Mouse (Mus musculus) left cerebral cortex, postnatal 10 days (tissue): ENCODE results near the gene Pou6f1. TPM values are rescaled to one million over a fixed set of nuclear protein-coding genes. Genes with fewer than 3 reads are reported as not detected.
"Not testable (repeated sequence)": the region's sequence is repeated elsewhere in the genome, so short reads cannot be mapped to it uniquely, and the experiment has no call there.

Source experiments
- DNase-seq, 2 experiments: peaks; one replicate each; pipeline ENCODE4 v3.0.0; 2021 to 2022; ENCODE audit warnings: low spot score in 2 of 2, mixed read lengths in 1 of 2; ENCODE audit errors: extremely low spot score in 1 of 2
- intact Hi-C: fragments of 180-260 bp; cut with DNase I; formaldehyde crosslinking; loops from one replicate; pipeline ENCODE4 v1.15.1; 2025
- total RNA-seq, 2 experiments: library from RNA; stranded (reverse); gene quantifications; 2 replicates each; pipeline ENCODE4 v1.2.3; 2021

Pou6f1 gene
- total RNA-seq, 2 experiments from 2014 or later = 102 to 120 TPM

DNA sequence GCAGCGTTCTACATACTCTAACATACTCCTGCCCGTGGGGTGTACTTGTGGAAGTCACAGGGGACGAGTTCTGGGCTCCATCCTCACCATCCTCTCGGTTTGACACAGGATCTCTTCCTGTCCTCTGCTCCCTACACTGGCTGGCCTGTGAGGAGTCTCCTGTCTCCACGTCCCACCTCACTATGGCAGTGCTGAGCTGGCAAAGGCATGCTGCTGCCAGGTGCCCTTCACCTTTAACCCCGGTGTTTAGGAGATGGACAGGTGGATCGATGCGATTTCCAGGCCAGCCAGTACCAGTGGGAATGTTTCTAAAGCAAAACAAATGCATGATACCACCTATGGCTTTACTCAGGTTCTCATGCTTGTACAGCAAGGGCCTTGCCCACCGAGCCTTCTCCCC is 24.0 kb upstream of the Pou6f1 start:
- no peak for DNase-seq
- intact Hi-C loops = no loop called here

DNA sequence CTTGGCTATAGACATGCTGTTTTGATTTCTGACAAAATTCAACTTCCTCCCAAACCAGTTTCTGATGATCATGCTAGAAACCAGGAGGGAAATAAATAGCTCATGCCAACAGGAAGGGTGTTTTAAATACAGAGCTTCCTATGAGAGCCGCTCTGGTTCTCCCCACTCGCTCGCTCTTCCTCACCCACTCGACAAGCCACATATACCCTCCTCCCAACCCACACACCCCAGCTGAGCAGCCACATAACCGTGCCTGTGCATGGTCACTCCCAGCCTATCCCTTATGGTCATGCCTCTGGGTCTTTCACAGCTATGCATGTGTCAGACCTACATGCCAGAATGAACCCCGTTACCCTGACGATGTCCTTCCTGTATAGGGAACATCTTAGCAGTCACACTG is 22.4 kb upstream of the Pou6f1 start:
- intact Hi-C loops = no loop called here
- DNase-seq = no peak

DNA sequence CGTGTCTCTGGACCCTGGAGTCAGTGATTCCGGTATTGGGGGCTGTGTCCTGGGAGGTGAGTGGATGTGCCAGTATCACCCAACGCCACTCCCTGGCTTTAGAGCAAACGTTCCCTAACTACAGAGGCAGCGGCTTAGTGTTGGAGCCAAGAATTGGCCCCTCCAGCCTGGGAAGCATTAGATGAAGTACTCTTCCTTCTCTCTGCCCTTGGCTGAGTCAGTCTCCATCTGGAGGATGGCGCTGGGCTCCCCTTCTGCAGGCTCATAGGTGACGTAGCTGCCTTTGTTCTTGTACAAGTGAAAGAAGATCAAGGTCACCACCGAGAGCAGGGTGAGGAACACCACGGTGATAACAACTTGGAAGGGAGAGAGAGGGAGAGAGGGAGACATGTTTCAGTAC is 21.9 kb upstream of the Pou6f1 start:
- intact Hi-C loops, DNase-seq: not testable (repeated sequence)

DNA sequence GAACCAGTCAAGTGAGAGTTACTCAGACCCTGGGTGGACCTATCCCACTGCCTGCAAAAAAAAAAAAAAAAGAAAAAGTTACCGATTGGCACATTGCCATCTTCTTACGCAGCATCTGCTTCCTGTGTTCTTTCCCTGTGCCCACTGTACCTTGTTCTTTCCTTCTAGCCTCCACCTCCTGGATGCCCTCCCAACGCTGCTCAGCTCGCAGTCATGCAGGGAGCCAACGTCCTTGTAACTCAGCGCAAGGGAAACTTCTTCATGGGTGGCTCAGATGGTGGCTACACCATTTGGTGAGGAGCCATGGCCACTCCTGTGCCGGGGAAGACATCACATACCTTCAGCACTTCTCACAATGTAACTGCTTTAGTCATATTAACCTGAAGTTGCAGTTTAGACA is 19.4 kb upstream of the Pou6f1 start:
- DNase-seq = no peak
- intact Hi-C loops = loop anchor here (5.0 kb wide), 1 partner anchor 63 kb away; no protein-coding TSS in a partner anchor

DNA sequence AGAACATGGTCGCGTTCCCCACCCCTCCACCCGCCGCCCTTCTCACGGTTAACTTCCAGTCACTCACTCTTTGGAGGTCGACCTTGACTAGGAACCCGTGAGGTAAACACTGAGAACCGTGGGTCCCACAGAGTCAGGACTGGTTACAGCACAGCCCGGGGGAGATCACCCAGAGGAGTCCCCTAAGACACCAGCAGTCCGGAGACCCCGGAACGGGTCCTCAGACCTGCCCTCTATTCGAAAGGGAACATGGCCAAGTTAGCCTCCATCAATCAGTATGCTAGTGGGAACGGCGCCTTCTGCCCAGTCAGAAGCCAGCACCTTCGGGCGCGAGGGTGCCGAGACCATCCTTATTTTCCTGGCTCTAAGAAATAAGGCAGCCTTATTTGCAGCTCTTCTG is 16.4 kb upstream of the Pou6f1 start:
- intact Hi-C loops = loop anchor here (5.0 kb wide), 1 partner anchor 66 kb away; no protein-coding TSS in a partner anchor
- DNase-seq = no peak

DNA sequence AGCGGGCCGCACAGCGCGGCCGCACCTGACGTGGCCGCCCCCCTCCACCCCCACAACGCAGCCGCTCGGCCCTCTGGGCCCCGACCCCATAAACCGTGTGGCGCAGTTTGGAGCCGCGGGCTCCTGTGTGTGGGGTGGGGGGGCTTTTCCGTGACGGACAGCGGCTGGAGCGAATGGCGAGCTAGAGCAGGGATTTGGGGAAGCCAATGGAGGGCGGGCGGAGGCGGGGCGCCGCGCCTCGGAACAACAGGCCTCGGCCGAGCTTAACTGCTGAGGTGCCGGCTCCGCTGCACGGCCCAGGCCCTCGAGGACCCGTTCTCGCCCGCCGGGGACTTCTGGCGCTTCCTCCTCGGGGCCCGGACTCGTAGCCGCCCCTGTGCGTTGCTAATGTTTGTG is 16.0 kb upstream of the Pou6f1 start:
- DNase-seq = peak; percentile 86 to 95
- intact Hi-C loops = loop anchor here (5.0 kb wide), 1 partner anchor 66 kb away; no protein-coding TSS in a partner anchor

DNA sequence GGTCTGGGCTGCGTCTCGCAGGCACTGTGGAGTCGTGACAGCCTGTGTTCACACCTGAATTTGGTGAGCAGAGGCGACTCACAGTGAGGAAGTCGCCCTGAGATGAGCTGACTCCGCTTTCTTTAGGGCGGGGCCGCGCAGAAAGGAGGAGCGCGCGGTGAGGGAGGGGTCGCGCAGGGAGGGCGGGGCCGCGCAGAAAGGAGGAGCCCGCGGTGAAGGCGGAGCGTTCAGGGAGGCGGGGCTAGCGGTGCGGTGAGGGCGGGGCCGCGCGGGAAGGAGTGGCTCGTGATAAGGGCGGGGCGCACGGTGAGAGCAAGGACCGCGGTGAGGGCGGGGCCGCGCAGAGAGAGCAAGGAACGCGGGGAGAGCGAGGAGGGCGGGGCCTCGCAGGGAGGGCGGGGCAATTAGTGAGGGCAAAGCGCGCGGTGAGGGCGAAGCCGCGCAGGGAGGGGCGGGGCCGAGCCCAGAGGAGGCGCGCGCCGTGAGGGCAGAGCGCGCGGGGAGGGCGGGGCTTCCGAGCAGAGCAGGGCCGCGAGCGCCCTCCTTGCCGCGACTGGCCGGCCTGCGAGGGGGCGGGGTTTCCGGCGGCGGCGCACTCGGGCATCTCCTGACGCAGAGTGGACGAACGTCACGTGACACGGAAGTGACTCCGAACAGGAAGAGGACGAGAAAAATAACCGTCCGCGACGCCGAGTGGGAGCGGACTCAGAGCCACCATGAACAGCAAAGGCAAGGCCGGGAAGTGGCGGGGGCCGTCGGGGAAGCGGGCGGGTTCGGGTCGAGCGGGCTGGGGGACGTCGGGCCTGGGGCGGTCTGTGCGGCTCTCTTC is 15.4 kb upstream of the Pou6f1 start, which contains the start of gene Dazap2:
Gene Dazap2 (plus strand): TSS at position 354 of the 829 bp plus-strand sequence.
- intact Hi-C loops = loop anchor here (5.0 kb wide), 2 partner anchors 63 to 67 kb away; partner anchors contain the start of gene Tfcp2
- peak; percentile 96 to 99 for DNase-seq

DNA sequence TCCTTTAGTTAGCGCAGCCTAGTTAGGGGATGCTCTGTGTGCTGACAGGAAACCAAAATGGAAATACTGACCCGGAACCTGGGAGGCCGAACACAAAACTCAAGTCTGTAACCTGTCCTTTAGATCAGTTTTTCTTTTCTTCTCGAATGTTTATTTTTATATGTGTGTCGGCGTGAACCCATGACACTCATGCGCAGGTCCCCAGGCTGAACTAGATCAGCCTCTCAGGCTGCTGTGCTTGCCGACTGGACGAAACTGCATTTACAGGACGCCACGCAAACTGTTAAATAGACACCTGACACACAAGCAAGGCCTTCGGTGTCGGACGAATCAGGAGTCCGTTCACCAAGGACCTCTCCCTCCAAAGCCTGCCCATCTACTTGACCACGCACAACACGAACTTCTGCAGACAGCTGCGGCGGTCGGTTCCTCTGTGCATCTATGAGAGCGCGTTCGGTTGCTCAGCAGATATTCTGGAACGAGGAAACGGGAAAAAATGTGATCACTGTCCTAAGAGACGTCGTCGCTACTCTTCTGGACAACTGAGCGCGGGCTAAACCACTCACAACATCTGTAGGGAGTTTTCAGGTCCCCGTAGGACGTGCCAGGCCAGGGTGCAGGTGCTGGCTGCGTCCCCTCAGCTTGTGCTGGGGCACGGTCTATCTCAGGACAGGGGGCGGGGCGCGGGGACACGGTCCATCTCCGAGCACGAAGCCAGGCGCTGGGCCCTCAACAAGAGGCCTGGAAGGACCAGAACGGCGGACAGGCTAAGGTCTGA is 14.6 kb upstream of the Pou6f1 start:
- intact Hi-C loops = loop anchor here (5.0 kb wide), 1 partner anchor 62 kb away; the partner anchor contains the start of gene Tfcp2
- DNase-seq = no peak

DNA sequence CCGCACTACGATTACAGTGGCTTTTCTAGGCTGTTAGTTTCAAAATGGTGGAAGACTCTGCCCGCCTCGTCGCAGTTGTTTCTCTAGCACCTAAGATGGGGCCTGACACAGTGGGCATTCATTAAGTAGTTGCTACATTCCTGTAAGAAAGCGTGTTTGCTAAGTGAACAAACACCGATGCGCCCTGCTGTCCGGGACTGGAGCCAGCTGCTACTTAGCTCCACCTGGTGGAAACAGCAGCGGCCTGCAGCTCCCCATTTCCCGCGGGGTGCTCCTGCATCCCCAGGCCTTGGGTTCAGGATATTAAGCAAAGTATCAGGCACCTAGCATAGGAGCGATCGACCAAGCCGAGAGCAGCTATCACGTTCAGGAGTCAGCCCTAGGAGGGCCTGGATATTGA is 13.8 kb upstream of the Pou6f1 start:
- intact Hi-C loops = loop anchor here (5.0 kb wide), 1 partner anchor 61 kb away; the partner anchor contains the start of gene Tfcp2
- DNase-seq = peak; percentile 69 to 82

DNA sequence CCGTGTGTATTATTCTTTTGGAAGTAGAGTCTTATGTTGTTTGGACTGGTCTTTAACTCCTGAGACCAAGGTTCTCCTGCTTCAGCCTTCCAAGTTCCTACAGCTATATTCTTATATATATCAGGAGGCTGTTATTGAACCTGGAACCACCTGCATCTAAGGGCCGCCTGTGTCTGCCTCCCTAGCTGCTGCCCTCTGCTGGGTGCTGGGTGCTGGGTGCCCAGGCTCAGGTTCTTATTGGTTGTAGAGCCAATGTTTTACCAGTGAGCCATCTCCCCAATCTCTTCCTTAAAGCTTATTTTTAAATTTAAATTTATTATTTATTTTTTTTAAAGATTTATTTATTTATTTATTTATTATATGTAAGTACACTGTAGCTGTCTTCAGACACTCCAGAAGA is 12.6 kb upstream of the Pou6f1 start:
- DNase-seq = no peak
- intact Hi-C loops = loop anchor here (5.0 kb wide), 1 partner anchor 60 kb away; the partner anchor contains the start of gene Tfcp2

DNA sequence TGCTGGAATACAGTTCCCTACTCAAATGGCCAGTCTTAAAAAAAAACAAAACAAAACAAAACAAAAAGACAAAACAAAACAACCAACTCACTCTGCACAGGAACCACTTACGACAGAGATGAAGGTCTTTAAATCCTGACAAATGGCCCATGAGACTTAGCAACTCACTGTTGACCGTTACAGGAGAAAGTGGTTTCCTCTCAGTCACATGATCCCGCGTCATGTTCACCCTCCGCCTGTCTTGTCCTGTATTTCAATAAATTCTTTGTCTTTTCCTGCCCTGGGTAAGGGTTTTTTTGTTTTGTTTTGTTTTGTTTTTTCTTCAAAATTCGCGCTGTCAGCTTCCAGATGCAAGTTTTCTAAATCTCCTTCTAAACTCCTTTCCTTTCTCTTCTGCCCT is 12.2 kb upstream of the Pou6f1 start:
- intact Hi-C loops = loop anchor here (5.0 kb wide), 1 partner anchor 60 kb away; the partner anchor contains the start of gene Tfcp2
- no peak for DNase-seq

DNA sequence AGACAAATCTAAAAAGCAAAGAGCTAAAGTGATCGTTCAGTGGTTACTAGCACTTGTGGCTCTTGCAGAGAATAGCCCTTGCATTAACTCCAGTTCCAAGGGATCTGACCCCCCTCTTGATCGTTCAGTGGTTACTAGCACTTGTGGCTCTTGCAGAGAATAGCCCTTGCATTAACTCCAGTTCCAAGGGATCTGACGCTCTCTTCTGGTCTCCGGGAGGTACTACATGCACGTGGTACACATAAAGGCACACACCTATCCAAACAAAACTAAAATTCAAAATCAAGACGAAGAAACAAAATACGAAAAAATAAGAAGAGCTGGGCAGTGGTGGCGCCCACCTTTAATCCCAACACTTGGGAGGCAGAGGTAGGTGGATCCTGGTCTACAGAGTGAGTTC is 6.9 kb upstream of the Pou6f1 start:
- DNase-seq, intact Hi-C loops: not testable (repeated sequence)

DNA sequence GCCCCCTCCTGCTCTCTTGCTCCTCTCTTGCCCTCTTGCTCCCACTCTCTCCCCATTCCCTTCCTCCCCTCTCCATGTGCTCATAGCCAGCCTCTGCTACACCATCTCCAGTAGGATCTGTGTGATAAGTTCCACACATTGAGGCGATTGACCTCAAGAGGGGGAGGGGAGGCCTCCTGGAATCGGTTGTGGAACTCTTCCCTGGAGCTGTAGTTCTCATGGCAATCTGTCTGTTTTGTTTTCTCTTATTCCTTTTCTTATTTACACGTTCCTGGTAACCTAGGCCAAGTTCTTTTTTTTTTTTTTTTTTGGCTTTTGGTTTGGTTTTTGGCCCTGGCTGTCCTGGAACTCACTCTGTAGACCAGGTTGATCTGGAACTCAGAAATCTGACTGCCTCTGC is 1.9 kb upstream of the Pou6f1 start:
- no peak for DNase-seq
- intact Hi-C loops = no loop called here

DNA sequence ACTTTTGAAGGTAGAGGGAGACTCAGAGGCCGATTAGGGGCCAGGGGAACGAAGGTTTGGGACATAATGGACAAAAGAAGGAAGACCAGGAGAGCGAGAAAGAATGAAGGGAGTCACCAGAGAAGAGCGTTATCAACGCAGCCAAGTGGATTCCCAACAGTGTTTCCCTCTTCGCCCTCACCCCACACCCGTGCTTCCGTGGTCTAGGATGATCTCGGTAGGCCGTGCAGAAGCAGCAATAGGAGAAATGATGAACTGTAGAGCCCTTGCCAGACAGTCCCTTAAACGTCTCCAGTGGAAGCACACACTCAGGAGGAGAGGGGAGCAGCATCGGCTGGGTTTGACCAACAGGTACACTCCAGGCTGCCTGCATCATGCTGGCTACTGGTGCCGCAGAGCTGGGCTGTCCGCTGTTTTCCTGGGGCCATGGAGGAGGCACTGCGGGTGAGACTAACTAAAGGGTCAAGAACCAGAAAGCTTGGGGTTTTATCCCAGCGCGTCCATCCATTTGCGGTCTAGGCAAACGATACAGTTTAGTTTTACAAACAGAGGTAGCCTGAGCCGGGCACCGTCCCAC is 1.0 kb upstream of the Pou6f1 start:
- intact Hi-C loops = no loop called here
- no peak for DNase-seq

DNA sequence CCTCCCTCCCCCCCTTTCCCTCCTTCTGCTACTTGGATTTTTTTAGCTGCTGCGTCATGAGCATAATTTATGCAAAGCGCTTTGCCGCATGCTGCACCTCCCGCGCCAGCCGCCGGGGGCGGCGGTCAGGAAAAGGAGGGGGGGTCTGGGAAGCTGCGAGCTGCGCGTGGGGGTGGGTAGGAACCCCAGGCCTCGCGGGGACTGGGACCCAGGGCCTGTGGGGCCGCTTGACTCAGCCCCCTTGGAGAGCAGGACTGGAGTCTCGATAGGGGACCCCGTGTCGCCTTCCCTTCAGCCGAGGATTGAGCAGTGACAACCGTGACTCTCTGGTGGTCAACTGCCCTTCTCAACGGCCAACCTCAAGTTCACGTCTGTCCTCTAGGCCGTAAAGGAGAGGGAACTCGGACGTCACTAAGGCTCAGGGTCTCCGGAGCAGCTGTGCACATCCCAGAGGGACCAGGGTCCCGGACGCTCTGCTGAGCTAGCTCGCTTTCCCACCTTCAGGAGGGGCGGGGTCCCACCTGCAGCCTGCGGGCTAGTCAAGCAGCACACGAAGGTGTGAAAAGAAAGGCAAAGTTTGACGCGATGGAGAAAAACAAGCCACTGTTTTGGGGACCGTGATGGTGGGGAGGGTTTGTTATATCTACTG is 387 bp upstream of the Pou6f1 start:
- intact Hi-C loops = no loop called here
- DNase-seq = peak; percentile 70 to 91

DNA sequence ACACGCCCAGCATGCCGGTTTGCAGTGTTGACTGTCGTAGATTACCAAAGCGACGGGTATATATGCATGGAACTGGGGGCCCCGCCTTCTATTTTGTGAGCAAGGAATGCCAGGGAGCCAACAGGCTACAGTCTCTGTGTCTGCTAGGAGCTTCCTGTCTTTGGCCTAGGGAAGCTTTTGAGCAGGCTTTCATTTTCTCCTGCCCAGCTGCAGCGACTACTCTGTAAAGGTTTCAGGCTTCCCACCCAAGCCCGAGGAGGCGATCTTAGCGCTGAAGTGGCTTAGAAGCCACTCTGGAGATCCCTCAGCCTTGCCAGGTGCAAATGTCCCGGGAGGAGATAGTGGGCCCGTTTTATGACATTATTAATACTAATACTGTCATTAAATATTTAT is 905 bp downstream of the Pou6f1 start:
- intact Hi-C loops = loop anchor here (5.0 kb wide), 1 partner anchor 47 kb away; the partner anchor contains the start of gene Tfcp2
- DNase-seq = peak in 1 of 2 experiments; percentile 72

DNA sequence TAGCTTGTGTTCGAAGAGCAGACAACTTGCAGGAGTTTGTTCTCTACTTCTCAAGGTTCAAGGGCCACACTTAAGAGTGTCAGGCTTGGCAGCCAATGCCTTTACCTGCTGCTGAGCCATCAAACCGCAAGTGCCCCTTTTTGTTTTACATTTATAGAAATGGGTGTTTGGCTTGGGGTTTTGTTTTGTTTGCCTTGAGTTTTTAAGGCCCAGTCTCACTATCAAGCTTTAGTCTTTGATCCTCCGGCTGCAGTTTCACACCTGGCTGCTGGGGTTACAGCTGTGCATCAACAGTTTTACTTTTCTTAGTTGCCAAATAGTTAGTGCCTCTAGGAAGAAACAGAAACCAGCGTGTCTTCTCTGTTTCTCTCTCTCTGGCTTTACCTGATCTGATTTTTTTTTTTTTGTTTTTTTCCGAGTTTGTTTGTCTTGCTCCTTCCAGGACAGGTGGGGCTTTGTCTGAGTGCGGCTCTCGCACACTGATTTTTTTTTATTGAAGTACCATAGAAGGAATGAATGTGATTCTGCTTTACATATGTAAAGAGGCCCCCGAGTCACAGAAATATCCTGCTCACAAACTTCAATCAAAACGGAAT is 1.4 kb downstream of the Pou6f1 start:
- intact Hi-C loops = loop anchor here (5.0 kb wide), 1 partner anchor 46 kb away; the partner anchor contains the start of gene Tfcp2
- DNase-seq = no peak

DNA sequence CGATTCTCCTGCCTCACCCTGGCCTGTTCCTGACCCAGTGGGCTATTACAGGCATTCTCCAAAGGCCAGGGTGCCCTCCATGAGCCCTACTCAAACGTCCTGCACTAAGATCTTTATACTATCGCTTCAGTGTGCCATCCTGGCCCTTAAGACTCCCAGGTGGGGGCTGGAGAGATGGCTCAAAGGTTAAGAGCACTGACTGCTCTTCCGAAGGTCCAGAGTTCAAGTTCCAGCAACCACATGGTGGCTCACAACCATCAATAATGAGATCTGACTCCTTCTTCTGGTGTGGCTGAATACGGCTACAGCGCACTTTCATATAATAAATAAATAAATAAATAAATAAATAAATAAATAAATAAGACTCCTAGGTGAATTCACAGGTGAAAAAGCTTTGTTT is 7.0 kb downstream of the Pou6f1 start:
- no peak for DNase-seq
- intact Hi-C loops = no loop called here
